Mouse (Mus musculus) T-helper 1 cell (primary cell): ENCODE data around the gene Gm6592.
"Not testable (repeated sequence)": the region's sequence is repeated elsewhere in the genome, so short reads cannot be mapped to it uniquely, and the experiment has no call there.

Experiments used
- in situ Hi-C: fragments of 300-600 bp; cut with MboI, MseI; formaldehyde crosslinking; loops from one replicate; pipeline ENCODE4 v1.15.1; 2025; ENCODE audit warnings: high pct_unique_total_duplicates

Gene Gm6592

DNA sequence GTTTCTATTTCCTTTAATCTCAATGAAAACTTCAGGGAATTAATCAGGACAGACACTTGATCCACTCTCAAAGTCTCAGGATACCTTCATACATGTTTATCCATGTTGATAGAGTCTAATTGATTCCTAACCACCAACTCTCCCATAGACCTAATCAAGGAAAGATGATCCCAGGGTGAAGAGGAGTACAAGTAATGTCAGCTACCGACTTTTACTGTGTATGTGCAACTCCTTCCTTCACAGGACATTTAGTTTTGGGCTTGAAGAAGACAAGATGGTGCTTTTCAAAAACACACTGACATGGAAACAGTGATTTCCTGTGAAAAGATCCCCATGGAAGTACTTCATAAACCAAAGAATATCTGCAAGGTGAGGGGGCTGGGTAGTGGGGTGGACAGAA is at the start of gene Gm6592:
Gene Gm6592, plus strand, starts transcription at position 301 of the 400 bp plus-strand sequence.
- in situ Hi-C loops = no loop called here

- in situ Hi-C loops = loop anchor here (10.0 kb wide), 1 partner anchor 1531 kb away; no protein-coding TSS in a partner anchor
Observed at GRCm38 (mm10) chrX:8803391-8803790, 40.4 kb upstream of the Gm6592 start, which contains the start of gene Ssxb5. Gene Ssxb5, plus strand, starts transcription at chrX:8803691.

DNA sequence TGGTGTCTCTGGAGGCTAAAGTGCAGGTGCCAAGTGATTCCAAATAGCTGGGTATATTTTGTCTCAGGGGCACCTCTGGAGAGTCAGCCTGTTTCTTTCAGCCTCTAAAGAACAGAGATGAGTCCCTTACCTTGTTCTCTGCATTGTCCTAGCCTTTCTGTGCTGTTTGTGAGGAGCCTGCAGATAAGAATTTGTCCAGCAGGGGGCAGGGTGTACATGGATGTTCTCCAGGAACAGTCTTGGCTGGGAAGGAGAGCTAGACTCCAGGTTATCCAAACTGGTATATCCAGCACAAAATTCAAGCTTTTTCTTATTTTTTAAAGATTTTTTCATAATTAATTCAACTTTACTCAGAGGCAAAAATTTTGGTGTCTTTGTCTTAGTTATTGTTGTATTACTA is 11.8 kb upstream of the Gm6592 start:
- in situ Hi-C loops = loop anchor here (5.0 kb wide), 1 partner anchor 250 kb away; no protein-coding TSS in a partner anchor

DNA sequence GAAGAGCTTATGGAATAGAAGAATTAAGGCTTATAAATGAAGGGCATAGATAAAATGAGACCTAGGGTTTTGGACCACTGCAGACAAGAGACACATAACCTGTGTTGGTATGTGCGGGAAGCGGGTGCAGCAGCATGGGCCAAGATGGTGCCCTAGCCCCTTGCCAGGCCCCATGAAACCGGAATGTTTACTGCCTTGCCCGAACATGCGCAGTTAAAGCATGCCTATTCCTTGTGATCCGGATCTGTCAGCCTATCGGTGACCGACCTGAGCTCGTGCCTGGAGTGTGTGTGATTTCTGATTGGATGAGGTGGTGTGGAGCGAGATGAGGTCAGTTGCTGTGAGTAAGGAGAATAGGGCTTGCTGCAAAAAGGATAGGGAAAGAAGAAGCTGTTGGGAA is 8.7 kb downstream of the Gm6592 start:
- in situ Hi-C loops = no loop called here

GRCm38 (mm10) chrX:8864331-8864730 is 20.5 kb downstream of the Gm6592 start:
- in situ Hi-C loops = not testable (repeated sequence)

DNA sequence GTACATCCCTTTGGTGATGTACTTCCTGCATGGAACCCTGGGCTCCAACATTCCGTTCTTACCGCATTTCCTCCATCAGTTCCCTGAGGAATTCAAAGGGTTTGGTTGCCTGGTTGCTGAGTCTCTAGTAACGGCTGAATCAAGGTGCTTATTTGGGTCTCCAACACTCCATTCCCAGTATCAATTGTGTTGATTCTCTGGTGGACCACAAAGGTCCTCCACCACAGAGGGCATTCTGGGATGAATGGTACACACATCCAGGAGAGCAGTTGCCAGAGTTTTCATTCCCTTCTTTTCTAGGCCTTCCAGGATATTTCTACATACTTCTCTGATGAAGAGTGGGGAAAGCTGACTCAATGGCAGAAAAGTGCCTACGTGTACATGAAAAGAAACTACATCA is 30.2 kb downstream of the Gm6592 start, which contains the start of gene Gm5751:
Gene Gm5751, plus strand, starts transcription at position 301 of the 400 bp plus-strand sequence.
- in situ Hi-C loops = not testable (repeated sequence)

DNA sequence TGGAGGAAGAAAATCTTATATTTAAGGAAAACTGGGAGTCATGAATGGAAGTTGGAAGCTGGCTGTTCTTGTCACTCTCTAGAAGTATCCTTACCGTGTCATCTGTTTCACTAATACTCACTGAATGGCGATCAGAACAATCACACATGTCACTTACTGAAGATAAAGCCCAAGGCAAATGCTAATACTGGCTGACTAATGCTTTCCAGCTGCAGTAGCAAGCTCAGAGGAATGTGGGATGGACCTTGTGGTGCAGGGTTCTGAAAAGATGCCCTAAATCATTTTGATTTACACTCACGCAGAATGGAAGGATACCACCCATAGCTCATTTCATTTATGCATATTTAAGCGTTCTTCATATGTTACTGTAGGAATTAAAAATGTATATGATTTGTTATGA is 40.5 kb downstream of the Gm6592 start:
- in situ Hi-C loops = no loop called here

DNA sequence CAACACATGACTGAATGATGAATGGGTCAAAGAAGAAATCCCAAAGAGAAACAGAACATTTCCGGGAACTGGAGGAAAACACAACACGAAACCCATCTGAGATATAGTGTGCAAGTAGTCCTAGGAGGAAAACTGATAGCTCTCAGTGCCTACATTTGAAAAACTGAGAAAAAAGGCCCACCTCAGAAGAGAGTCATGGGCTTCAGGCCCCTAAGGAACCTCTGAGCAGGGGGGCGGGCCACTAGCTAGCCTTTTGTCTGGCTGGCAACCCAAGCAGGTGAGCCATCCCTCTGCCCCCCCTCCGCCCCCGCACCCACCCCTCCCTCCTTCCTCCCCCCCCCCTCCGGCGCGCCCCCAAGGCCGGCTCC is 48.2 kb downstream of the Gm6592 start:
- in situ Hi-C loops = no loop called here

- in situ Hi-C loops = no loop called here
Observed at GRCm38 (mm10) chrX:8892343-8893155, 48.8 kb downstream of the Gm6592 start, which contains the start of gene B630019K06Rik. Gene B630019K06Rik, plus strand, starts transcription at chrX:8892382.

DNA sequence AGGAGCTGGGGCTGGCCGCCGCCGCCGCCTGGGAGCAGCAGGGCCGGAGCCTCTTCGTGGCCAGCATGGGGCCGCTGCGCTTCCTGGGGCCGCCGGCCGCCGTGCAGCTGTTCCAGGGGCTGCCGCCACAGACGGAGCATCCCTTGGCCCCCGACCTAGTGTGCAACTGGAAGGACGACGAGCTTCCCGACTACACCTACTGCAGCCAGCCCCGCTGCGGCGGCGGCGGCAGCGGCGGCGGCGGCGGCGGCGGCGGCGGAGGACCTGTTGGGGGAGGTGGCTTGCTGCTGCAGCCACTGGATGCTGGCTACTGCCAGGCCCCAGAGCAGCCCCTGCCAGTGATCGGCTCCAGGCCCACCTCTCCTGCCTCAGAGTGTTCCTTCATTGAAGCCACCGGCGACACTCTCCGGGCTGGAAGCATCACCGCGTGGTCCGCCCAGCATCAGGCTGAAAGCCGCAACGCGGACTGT is 49.4 kb downstream of the Gm6592 start:
- in situ Hi-C loops = no loop called here
